Comparison of ENCODE assay signal across 27 mouse cellular contexts in the genomic region with DNA sequence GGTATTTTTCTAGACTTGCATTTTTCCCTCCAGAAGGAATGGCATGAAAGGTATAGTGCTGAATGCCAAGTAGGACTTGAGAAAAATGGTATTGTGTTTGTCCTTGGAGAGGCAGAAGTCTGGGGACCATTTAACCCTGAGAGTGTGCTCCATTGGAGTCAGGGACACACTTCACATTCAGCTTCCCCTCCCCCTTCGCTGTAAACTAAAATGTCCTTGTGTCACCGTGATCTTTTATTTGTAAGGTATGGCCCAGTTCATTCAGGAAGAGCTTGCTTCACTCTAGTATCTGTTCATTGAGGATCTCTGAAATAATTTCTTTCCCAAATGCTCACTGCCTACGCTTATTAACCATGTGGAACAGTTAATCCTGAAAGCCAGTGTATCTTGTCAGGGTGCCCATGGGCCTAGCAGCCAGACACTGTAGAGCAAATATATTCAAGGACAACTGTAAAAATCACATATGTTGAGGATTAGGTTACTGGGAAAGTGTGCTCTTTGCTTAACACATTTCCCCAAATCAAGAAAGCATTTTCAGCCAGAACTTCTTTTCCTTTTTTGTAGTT.
A peak's percentile ranks its signal among the peaks of the same experiment; 100 is the strongest.
DNase-seq lines count a peak whose midpoint lies in the region; ATAC-seq and TF ChIP-seq lines count a peak whose summit lies in the region.
"Had no signal": no experiment of that assay in that cellular context is flagged by ENCODE, and none has a peak within 500 bp of the region (broad histone marks: within the 10 kb centered on the region; RNA-seq: fewer than 3 reads in every experiment).

No protein-coding gene starts in this region.

- intact Hi-C loops in gastrocnemius, adult 2 months (cut with DNase I): no loop called here

- no peaks in the 10 kb centered on the region for H3K9me3 ChIP-seq in limb, embryonic 15.5 days
- H3K9me3 ChIP-seq in limb, embryonic 10.5 days (replicated peaks): no peaks in the 10 kb centered on the region
- H3K9me3 ChIP-seq: embryonic facial prominence, embryonic 10.5 days; embryonic facial prominence, embryonic 13.5 days; forebrain, embryonic 10.5 days; forebrain, embryonic 13.5 days; G1E; heart, embryonic 13.5 days; hindbrain, embryonic 12.5 days; hindbrain, embryonic 15.5 days had no signal

- no peak for TF ChIP-seq POLR2A in testis, adult 2 months (IDR thresholded peaks at IDR 0.05; ENCODE audit: control insufficient read depth, low read depth, low read length)

- no peak for ATAC-seq in limb, embryonic 15.5 days (ENCODE audit: insufficient number of reproducible peaks, low FRiP score, low TSS enrichment, low read depth)
- ATAC-seq: forebrain, embryonic 13.5 days; forebrain, embryonic 16.5 days; Patski had no signal

- no peak overlapping the region for H3K4me2 ChIP-seq in limb, embryonic 15.5 days
- H3K4me2 ChIP-seq: embryonic facial prominence, embryonic 13.5 days; forebrain, embryonic 13.5 days; heart, embryonic 13.5 days; hindbrain, embryonic 12.5 days; hindbrain, embryonic 15.5 days had no signal

- H3K36me3 ChIP-seq in limb, embryonic 15.5 days: peaks cover 4% of the 10 kb centered on the region; the same call in 1 of the 2 replicates
- H3K36me3 ChIP-seq in limb, embryonic 10.5 days: peaks cover 8% of the 10 kb centered on the region
- H3K36me3 ChIP-seq in testis, adult 2 months (ENCODE audit: control insufficient read depth, insufficient read depth, low read length): no peaks in the 10 kb centered on the region
- H3K36me3 ChIP-seq: hindbrain, embryonic 12.5 days; hindbrain, embryonic 15.5 days had no signal

- no peak for DNase-seq in gastrocnemius, adult 2 months
- no peak for DNase-seq in gastrocnemius, postnatal 10 days
- no peak for DNase-seq in limb, embryonic 10.5 days (ENCODE audit: low spot score)
- DNase-seq in testis, postnatal 14 days (ENCODE audit: low spot score): no peak
- DNase-seq in layer of hippocampus, adult 9-10 months (ENCODE audit: low spot score): no peak
- DNase-seq: adrenal gland, postnatal 14 days; B cell, adult 2 months; cerebellum, adult 11-12 months; cerebellum, adult 8-10 months; cerebellum, postnatal 10 days; cerebellum, postnatal 36 days; embryo, embryonic 11 days; gastrocnemius, postnatal 25 days had no signal

- H3K27me3 ChIP-seq in limb, embryonic 15.5 days: no peaks in the 10 kb centered on the region
- H3K27me3 ChIP-seq in limb, embryonic 10.5 days (ENCODE audit: low read depth, poor library complexity, severe bottlenecking): no peaks in the 10 kb centered on the region
- H3K27me3 ChIP-seq in testis, adult 2 months (ENCODE audit: control insufficient read depth, insufficient read depth, low read length): no peaks in the 10 kb centered on the region
- H3K27me3 ChIP-seq: CH12.LX; embryonic facial prominence, embryonic 13.5 days; forebrain, embryonic 13.5 days; heart, embryonic 13.5 days; hindbrain, embryonic 12.5 days; hindbrain, embryonic 15.5 days; Patski had no signal

- WGBS in limb, embryonic 15.5 days: 73% methylated on average over 3 of the region's 3 CpGs
- 78% methylated on average over 3 of the region's 3 CpGs for WGBS in limb, embryonic 10.5 days

- H3K27ac ChIP-seq in gastrocnemius, adult 2 months: peak overlapping the region; percentile 55
- peak overlapping the region; percentile 33; the same call in 1 of the 2 replicates for H3K27ac ChIP-seq in limb, embryonic 15.5 days
- no peak overlapping the region for H3K27ac ChIP-seq in limb, embryonic 10.5 days
- H3K27ac ChIP-seq in testis, adult 2 months (ENCODE audit: control insufficient read depth, insufficient read depth, low read depth, low read length): peak overlapping the region; percentile 19
- H3K27ac ChIP-seq: embryonic facial prominence, embryonic 10.5 days; embryonic facial prominence, embryonic 13.5 days; forebrain, embryonic 10.5 days; forebrain, embryonic 13.5 days; heart, embryonic 13.5 days; hindbrain, embryonic 12.5 days; hindbrain, embryonic 15.5 days had no signal

- H3K4me1 ChIP-seq in limb, embryonic 15.5 days: 0 out of 2 replicates have a peak, but pooled peaks cover 4% of the 10 kb centered on the region
- no peaks in the 10 kb centered on the region; the same call in 1 of the 2 replicates for H3K4me1 ChIP-seq in limb, embryonic 10.5 days
- no peaks in the 10 kb centered on the region for H3K4me1 ChIP-seq in testis, adult 2 months (ENCODE audit: control insufficient read depth, insufficient read depth, low read length)
- H3K4me1 ChIP-seq: embryonic facial prominence, embryonic 10.5 days; embryonic facial prominence, embryonic 13.5 days; forebrain, embryonic 10.5 days; forebrain, embryonic 13.5 days; hindbrain, embryonic 12.5 days; hindbrain, embryonic 15.5 days had no signal

- no peak overlapping the region for H3K9ac ChIP-seq in limb, embryonic 15.5 days
- H3K9ac ChIP-seq: embryonic facial prominence, embryonic 13.5 days; forebrain, embryonic 13.5 days; heart, embryonic 13.5 days; hindbrain, embryonic 12.5 days; hindbrain, embryonic 15.5 days had no signal

- TF ChIP-seq CTCF in gastrocnemius, adult 2 months (IDR thresholded peaks at IDR 0.05): no peak
- no peak for TF ChIP-seq CTCF in testis, adult 2 months (IDR thresholded peaks at IDR 0.05; ENCODE audit: control insufficient read depth, insufficient read depth, insufficient replicate concordance, low read depth, low read length)

- H3K4me3 ChIP-seq in gastrocnemius, adult 2 months: peak overlapping the region; percentile 0; the same call in 1 of the 2 replicates
- no peak overlapping the region for H3K4me3 ChIP-seq in limb, embryonic 15.5 days
- no peak overlapping the region for H3K4me3 ChIP-seq in limb, embryonic 10.5 days
- no peak overlapping the region for H3K4me3 ChIP-seq in testis, adult 2 months (ENCODE audit: control insufficient read depth, low read depth, low read length)
- H3K4me3 ChIP-seq: embryonic facial prominence, embryonic 10.5 days; embryonic facial prominence, embryonic 13.5 days; erythroblast, embryonic 14.5 days; forebrain, embryonic 10.5 days; forebrain, embryonic 13.5 days; heart, embryonic 13.5 days; hindbrain, embryonic 12.5 days; hindbrain, embryonic 15.5 days had no signal
